Mouse (Mus musculus) forelimb bud, embryonic 11.5 days (tissue): ENCODE results near the gene P3h4.

ENCODE experiments used
- DNase-seq: peaks from one replicate; pipeline ENCODE4 v3.0.0-alpha.2; 2012; ENCODE audit warnings: low read depth, low spot score

The P3h4 gene

DNA sequence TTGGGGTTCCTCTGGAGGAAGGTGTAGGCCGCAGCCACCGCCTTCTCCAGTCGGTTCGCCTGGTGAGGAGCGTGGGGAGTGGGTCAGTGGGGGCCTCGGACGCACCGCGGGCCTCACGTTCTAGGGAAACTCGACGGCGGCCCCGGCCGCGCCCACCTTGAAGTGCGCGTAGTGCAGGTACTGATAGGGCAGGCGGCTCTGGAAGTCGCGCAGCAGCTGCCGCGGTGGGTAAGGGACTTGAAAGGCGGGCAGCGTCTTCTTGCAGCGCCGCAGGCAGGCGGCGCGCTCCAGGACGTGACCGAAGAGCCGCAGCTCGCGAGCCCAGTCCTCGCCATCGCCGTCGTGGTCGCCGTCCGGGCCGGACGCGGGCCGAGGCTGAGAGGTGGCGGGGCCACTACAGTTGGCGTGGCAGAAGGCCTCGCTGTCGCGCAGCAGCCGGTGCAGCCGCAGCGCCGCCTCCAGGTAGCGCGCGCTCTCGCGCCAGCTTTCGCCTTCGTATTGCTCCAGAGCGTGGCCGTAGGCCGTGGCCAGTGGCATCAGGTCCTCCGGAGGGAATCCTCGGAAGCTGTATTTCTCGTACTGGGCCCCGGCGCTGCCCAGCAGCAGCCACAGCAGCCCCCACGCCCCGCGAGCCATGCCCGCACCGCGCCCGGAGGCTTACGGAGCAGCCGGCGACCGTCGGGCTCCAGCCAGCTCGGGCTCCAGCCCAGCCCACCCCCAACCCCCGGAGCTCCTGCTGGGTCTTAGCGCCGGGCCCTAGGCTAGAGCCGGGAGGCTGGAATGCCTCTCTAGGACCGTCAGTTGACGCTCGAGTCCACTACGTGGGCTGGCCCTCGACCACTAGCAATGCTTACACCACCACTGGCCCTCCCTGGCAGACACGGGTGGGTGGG lies at the start of gene P3h4:
Gene P3h4, minus strand, starts transcription at position 816 of the 893 bp plus-strand sequence.
- DNase-seq, result peak; percentile 92

DNA sequence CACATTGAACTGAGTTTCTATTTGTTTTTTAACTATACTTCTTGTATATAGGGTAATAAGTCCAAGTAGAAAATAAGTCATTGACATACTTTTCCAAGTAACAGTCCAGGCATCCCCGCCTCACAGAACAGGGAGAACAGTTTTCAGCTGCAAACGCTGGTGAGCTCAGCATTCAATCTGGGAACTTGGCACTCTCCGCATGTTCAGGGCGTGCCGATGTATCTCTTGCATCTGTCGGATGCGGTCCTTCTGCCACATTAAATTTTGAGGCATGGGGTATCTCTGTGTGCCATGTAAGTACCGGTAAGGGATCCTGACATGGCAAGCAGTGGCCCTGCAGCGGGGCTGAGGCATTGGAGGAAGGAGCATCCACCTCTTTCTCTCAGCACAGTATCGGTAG lies 48.1 kb upstream of the P3h4 start:
- no peak for DNase-seq

DNA sequence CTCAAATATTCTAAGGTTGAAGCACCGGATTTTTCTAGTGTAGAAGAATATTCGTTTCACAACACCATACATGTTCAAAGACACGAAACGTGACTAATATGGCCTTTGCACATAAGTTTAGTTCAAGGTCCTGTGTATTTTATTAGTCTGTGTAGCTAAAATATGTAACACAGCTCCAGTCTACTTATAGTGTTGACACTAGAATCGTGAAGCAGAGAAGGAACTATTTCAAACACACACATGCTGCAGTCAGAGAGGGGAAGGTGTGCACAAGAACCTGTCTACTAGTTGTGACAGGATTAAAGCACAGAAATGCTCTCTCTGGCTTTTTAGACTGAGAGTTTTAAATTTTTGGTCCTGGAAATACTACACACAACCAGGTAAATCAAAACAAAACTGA lies 43.1 kb upstream of the P3h4 start:
- no peak for DNase-seq

DNA sequence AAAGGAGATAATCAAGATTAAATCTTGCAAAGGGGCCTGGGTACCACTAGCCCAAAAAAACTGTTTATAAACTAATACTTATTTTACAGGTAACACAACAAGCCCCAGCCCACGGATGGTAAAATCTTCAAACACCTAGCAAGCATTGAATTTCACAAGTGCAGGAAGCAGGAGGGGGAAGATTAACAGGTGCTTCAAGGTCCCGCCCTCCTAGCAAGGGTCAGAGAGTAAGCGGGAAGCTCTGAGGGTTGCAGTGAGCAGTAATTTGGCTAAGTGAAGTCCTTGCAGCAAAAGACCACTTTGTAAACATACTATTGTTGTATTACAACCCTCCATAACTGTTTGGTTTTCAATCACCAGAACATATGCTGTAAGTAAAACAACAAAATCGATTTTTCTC lies 42.6 kb upstream of the P3h4 start:
- no peak for DNase-seq

DNA sequence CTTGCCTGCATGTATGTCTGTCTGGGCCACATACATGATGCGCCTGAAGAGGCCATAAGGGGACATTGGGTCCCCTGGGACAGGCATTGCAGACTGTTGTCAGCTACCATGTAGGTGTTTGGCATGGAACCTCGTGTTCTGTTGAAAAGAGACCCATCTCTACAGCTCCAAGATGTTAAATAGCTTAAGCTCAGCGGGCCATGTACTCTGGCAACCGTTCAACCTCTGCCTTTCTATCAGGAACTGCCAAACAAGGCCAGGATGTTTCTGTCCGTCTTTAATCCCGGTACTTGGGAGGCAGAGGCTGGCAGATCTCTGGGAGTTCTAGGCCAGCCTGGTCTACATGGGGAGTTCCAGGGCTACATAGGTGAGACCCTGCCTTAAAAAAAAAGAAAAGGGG lies 28.0 kb upstream of the P3h4 start:
- no peak for DNase-seq

DNA sequence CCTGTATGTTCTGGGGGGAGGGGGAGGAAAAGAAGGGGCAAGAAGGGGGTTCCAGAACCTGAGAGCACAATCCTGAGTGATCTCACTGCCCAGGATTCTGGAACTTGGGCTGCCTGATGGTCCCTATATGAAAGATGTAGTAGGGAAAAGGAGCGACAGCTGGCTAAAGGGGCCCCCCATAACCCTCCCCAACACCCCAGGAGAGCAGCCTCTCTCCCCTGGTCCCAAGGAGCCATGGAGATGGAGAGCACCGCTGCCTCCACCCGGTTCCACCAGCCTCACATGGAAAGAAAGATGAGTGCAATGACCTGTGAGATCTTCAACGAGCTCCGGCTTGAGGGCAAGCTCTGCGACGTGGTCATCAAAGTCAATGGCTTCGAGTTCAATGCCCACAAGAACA lies 27.2 kb upstream of the P3h4 start, which contains the start of the genes Nt5c3b and Klhl10:
Gene Nt5c3b, minus strand, starts transcription at position 12 of the 400 bp plus-strand sequence.
Gene Klhl10, plus strand, starts transcription at position 121 of the 400 bp plus-strand sequence.
- no peak for DNase-seq

DNA sequence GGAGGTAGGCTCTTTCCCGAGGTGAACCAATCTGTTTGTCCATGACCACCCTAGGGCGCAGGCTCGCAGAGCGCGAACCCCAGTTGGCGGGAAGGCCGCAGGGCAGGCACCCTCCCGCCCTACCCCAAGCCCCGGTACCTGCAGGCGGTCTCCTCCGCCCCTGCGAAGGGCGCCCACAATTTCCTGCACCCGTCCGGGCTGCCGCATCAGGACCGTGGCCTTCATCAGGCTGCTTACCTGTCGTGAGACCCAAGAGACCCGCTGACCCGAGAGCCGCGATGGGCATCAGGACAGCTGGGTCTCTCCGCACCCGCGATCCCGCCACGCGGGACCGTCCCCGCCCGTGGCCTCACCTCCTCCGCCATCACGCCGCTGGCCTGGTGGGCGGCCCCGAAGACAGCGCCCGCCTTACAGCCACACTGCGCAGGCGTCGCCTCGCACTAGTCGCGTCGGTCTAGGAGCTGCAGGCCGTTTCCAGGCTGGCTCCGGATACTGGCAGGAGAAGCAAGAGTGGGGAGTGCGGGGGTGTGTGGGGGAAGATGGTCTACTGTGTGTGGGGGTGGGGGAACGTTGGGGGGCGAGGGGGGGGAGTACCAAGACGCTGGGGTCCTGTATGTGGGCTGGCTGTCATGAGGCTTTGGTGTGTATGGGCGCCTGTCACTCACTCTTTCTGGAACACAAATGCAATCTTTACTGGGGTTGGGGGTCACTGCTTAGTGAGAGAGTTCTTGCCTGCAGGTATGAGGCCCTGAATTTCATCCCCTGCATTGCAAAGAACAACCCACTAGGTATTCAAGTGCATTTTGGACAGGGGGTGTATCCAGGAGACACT lies 26.3 kb upstream of the P3h4 start:
- DNase-seq, result peak; percentile 75

DNA sequence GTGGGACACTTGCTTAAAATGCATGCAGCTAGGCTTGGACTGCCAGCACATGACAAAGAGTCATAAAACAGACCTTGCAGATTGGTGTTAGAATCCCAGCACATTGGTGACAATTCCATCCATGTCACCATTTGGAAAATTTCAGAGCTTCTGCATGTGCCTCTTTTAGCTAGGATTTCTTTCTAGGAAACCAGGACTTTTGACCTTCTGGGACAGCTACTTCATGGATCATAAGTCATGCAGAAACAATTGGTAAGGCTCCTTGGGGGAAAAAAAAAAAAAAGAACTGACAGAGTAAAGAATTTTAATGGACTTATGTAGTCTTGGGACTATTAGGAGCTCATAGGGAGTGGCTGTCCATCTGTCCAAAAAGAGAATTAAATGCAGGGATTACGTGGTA lies 23.3 kb upstream of the P3h4 start:
- DNase-seq, result no peak

DNA sequence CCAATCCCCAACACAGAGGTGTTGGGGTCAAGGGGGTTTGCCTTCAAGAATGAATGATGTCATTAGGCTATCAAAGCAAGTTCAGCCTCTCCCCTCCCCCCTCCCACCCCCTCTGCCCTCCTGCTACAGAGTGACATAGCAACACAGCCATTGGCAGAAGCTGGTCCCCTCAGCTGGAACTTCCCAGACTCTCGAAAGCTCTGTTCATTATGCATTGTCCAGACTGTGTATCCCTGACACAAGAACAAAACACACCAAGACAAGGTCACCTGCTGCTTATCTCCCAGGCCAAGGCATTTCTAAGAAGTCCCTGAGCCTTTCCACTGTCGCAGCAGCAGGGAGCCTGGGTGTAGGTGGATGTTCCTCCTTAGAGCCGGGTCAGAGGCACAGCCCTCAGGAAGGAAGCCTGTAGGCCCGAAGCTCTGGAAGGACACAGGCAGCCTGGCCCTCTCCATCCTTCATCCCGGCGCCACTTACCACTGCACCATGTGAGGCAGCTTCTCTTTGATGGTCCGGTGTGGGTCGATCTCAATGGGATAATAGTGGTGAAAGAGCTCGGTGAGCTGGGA lies 21.1 kb upstream of the P3h4 start:
- DNase-seq, result no peak

DNA sequence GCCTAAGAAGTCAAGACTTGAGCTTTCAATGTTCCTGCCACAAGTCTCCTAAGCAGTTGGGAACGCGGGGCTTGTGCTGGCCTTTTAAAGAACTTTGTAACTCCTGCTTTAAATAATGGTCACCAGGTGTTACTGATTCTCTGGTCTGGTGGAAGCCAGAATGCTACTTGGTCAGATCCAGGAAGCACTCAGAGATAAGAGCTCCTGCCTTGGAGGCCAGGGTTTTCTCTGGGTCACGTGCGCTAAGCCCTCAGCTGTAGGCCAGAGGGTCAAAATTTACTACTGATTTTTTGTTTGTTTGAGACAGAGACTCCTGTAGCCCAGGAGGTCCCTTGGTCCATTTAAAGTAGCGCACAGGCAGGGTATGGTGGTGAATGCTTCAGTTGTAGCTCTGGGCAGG lies 17.4 kb upstream of the P3h4 start:
- no peak for DNase-seq

DNA sequence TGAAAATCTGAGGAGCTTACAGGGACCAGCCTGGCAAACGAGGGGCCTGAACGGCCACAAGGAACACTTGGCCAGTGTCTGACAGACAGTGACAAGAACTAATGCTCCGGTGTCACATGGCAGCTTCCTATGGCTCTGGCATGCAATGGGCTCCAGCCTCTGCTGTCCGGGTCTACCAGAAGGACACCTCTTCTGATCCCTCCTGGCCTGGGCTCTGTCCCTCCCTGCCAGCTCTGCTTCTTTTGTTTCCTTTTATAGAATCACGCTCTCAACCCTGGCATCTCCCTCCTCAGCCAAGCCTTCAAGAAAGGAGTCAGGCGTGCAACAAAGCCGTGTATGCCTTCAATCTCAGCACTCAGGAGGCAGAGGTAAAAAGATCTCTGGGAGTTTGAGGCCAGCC lies 15.4 kb upstream of the P3h4 start:
- no peak for DNase-seq

DNA sequence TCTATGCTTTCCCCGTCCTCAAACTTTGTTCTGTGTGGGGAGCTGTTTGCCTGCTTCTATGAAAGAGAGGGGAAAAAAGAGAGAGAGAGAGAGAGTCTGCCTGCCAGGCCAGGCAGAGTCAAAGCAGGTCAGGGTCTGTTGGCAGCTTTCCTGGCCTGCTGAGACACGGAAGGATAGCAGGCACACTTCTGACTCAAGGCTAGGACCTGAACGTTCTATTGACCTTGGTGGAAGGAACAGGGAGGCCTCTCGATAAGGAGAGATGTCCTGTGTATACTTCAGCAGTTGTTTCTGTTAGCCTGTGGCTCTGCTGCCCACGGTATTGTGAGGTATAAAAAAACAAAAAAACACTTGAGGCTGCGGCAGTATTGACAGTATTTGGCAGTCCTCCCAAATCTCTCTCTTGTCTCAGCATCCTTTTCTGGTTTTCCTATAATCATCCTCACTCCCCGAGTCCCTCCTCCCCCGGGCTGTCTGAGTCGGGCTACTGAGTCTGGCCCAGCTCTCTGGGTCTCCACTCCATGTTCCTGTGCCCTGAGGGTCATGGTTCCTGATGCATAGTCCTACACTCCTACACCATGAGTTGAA lies 14.1 kb upstream of the P3h4 start:
- no peak for DNase-seq

DNA sequence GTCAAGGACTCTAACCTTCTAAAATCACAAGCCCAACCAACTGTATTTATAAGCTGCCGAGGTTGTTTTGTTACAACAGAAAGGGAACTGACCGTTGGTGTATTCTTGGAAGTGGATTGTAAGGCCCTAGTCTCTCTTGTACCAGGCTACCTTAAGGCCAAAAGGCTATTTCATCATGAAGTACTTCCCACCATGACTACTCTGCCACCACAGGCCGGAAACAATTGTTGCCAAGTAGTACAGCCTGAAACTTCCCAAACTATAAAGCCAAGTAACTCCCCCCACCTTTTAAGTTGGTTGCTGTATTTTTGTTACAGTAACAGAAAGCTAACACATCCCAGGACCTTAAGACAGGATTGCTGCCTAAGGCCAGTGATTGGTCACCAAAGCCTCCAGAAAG lies 12.2 kb upstream of the P3h4 start:
- DNase-seq, result no peak

DNA sequence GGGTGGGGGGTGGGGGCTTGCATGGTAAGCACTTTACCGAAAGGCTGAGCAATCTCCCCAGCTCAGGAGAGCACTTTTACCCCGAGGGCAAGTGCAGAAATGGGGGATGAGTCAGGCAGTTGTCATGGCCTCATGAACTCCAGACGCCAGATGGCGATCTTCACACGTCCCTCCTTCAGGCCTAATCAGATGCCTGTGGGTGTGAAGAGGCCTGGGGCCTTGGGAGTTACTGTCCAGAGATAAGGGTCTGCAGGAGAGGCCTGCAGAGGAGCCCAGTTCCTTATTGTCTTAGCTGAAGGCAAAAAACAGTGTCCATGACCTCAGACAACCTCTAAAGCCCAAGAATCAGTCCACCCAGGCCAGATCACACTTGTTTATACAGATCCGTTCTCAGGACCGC lies 11.2 kb upstream of the P3h4 start:
- DNase-seq, result peak; percentile 63

DNA sequence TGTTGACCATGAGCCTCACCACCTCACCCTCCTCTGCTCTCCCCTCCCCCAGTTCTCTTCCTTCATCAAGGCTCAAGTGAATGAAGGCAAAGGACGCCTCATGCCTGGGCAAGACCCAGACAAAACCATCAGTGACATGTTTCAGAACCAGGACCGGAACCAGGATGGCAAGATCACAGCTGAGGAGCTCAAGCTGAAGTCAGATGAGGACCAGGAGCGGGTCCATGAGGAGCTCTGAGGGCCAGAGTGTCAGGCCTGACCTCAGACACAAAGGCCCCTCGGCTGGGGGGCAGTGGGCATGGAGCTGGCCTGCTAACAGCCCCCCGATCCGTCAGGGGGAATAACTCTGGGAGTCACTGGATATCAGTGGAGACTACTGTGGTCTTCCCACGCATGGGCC lies 9.2 kb upstream of the P3h4 start:
- no peak for DNase-seq

DNA sequence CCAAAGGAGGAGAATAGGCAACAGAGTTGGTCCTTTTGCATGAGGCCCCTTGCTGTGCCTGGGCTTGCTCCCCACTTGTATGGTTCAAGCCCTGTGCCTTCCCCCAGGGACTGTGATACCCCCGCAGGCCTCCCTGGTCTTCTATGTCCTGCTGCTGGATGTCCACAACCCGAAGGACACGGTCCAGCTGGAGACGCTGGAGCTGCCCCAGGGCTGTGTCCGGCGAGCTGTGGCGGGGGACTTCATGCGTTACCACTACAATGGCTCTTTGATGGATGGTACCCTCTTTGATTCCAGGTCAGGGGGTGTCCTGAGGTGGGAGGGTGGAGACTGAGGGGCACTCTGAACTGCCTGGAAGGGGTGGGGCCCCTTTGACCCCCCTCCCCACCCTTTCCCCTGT lies 6.9 kb upstream of the P3h4 start:
- DNase-seq, result no peak

DNA sequence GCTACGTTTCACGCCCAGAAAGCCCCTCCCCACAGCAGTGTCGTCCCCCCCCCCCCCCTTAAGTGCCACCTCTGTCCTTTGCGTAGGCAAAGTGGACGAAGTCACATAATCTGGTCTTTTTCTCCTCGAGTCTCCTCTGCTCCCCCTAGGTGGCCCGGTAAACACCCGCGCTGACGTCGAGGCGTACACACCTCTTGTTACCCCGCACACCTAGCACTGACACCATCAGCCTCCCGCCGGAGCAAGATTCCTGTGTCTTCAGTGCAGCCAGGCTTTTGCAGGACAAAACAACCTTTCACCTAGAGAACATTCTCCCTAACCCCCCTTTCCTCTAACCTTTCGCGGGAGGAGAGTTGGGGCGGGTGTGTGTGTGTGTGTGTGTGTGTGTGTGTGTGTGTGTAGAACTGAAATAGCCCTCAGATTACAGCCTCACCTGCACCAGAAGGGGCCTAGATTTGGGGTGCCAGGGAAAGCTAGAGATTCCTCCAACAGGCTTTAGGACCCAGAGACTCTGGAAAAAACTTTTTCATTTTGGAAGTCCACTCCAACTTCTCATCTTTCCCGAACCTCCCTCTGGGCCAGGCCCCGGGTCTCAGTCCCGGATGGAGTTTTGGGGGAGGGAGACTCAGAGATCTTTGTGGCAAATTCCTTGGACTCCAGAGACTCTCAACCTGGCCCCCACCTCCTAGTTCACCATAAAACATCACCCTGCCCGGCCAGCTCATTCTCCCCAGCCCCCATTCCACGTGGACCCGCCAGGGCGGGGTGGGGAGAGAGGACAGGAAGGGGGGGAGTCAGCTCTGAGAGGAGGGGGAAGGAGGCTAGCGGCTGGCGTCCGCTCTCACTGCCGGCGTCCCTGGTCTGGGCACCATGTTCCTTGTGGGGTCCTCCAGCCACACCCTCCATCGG lies 532 bp upstream of the P3h4 start, which contains the start of gene Fkbp10:
Gene Fkbp10, plus strand, starts transcription at position 784 of the 909 bp plus-strand sequence.
- DNase-seq, result peak; percentile 69

DNA sequence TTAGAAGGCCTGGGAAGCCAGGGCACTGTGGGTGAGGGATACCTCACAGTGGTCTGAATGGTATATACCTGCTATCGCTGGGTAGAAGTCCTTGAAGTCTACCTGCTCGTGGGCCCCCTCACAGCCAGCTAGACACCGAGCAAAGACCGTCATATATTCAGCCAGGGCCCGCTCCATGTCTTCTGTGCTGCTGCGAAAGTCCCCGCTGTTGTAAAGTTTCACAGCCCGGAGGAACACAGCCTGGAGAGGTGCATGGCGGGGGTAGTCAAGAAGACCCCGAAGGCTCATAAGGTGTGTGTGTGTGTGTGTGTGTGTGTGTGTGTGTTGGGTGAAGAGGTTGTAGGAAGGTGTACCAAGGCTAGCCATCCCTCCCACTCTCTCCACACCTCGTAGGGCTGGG lies 1.1 kb downstream of the P3h4 start:
- DNase-seq, result no peak

DNA sequence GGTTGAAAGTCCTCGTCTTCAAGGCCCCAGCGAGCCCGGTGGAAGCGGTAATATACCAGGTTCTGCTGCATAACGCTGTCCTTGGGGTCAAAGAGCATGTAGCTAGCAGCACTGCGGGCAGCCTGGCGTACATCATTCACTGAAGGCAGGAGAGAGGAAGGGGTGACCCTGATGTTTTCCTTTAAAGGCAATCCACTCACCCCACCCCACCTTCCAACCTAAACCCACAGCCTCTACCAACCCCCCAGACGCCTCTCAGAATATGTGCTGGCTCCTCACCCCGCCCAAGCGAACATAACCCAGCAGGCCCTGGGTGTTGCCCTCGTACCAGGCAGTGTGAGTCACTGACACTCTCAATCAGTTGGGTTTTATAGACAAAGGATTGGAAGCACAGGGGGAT lies 2.9 kb downstream of the P3h4 start:
- no peak for DNase-seq

DNA sequence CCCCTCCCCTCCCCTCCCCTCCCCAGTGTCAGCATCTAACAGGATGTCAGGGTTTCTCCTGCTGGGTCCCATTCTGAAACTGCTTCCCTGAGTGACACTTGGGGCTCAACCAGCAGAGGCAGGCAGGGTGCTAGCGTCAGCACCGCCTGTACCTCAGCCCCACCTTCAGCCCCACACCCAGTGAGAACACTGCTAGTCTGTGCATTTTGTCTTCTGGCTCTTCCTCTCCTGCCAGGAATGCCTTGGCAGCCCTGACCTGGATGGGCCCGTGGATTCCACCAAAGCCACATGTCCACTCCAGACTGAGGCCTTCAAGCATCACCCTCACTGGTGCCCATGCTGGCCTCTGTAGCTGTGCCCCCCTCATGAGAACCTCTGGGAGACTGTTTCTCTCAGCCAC lies 5.0 kb downstream of the P3h4 start:
- no peak for DNase-seq
